Mouse (Mus musculus) hindbrain, embryonic 16.5 days (tissue): ENCODE measurements around the gene Slc36a3. TPM values are rescaled to one million over a fixed set of nuclear protein-coding genes. Genes with fewer than 3 reads are reported as not detected.
"Not testable (repeated sequence)": the region's sequence is repeated elsewhere in the genome, so short reads cannot be mapped to it uniquely, and the experiment has no call there.

Experiments
- ATAC-seq: fragments of 200-750 bp; cut with Nextera tagmentation; 2 replicates; pipeline ENCODE4 v1.8.0; 2017; ENCODE audit warnings: moderate TSS enrichment, moderate library complexity
- H3K27ac ChIP-seq: fragments of 300-500 bp; sonication (generic); 2 replicates; pipeline ENCODE4 v1.5.1; 2014; ENCODE audit warnings: low read depth, mild to moderate bottlenecking, control low read depth, low read length, moderate library complexity
- H3K27me3 ChIP-seq: fragments of 300-500 bp; sonication (generic); replicated peaks from 2 replicates; pipeline ENCODE4 v1.6.1; 2014; ENCODE audit warnings: low read length; ENCODE audit not compliant: control insufficient read depth, insufficient read depth
- H3K36me3 ChIP-seq: fragments of 300-500 bp; sonication (generic); 2 replicates; pipeline ENCODE4 v1.6.1; 2014; ENCODE audit warnings: mild to moderate bottlenecking, low read length, moderate library complexity, mixed read lengths; ENCODE audit not compliant: control insufficient read depth, insufficient read depth
- H3K4me1 ChIP-seq: fragments of 300-500 bp; sonication (generic); 2 replicates; pipeline ENCODE4 v1.6.1; 2014; ENCODE audit warnings: low read depth, low read length; ENCODE audit not compliant: control insufficient read depth, insufficient read depth
- H3K4me2 ChIP-seq: fragments of 300-500 bp; sonication (generic); 2 replicates; pipeline ENCODE4 v1.6.1; 2014; ENCODE audit warnings: mild to moderate bottlenecking, low read length, control low read depth, moderate library complexity
- H3K4me3 ChIP-seq: fragments of 300-500 bp; sonication (generic); 2 replicates; pipeline ENCODE4 v1.5.1; 2014; ENCODE audit warnings: mild to moderate bottlenecking, low read length, control low read depth, moderate library complexity
- H3K9ac ChIP-seq: fragments of 300-500 bp; sonication (generic); 2 replicates; pipeline ENCODE4 v1.6.1; 2014; ENCODE audit warnings: low read depth, mild to moderate bottlenecking, control low read depth, low read length, moderate library complexity
- H3K9me3 ChIP-seq: fragments of 300-500 bp; sonication (generic); 2 replicates; pipeline ENCODE4 v1.6.1; 2014; ENCODE audit warnings: mild to moderate bottlenecking, low read length, moderate library complexity; ENCODE audit not compliant: control insufficient read depth
- WGBS: fragments of 180-500 bp; shearing (Covaris S2); extraction: QIAGEN DNeasy Blood & Tissue Kit; methylation state at CpG from one replicate; pipeline ENCODE4 v1.1.7; 2014; 5-methylcytosine and 5-hydroxymethylcytosine counted together
- polyA plus RNA-seq: library from polyadenylated mRNA; unstranded; fragments of >200 nt; fragmentation: Nextera tagmentation; extraction: Ambion mirVana; gene quantifications from 2 replicates; pipeline ENCODE4 v1.2.1, GENCODE M21; 2015

The Slc36a3 gene
- polyA plus RNA-seq, 1 experiment from 2014 or later: not detected

DNA sequence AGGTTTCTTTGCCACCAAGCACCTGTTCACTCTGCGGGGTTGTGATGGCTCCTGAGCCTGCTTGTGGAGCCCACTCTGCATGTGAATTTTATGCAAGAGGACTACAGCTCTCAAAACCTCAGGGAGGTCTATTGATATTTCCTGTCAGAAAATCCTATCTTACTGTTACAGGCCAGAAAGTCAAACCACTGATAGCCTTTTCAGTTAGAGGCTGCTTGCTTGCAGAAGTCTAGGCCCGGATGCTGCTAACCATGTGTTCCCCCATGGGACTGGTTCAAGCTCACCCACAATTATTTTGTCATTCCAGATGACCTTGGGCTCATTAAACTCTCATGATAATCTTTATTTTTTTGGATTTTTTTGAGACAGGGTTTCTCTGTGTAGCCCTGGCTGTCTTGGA is 34.5 kb downstream of the Slc36a3 start:
- no peak overlapping the region for H3K9ac ChIP-seq
- WGBS: 86% methylated on average over 2 of the region's 2 CpGs

DNA sequence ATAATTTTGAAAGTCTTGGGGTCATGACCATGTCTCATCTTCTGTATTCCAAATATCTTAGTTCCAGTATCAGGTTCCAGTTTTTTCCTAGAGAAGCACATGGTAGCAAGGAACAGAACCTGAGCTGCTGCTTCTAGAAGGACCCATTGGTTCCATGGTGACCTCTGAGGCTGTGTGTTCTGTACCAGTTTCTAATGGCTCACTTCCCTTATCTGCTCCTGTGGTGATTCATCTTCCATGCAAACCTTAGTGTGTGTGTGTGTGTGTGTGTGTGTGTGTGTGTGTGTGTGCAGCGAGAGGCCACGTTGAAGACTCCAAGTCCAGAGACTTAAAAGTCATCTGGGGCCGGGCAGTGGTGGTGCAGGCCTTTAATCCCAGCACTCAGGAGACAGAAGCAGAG is 35.5 kb downstream of the Slc36a3 start:
- Histone ChIP-seq H3K4me1 (no peaks in the 10 kb centered on the region), H3K27me3 (no peaks in the 10 kb centered on the region), H3K9ac (no peak overlapping the region), H3K27ac (no peak overlapping the region), H3K36me3 (no peaks in the 10 kb centered on the region), H3K4me2 (no peak overlapping the region), H3K4me3 (no peak overlapping the region), H3K9me3 (no peaks in the 10 kb centered on the region)
- ATAC-seq: no peak
- 93% methylated on average over 3 of the region's 3 CpGs for WGBS

More for the DNA sequence above, 34.5 kb downstream of the Slc36a3 start:
- ATAC-seq: no peak
- H3K4me3 ChIP-seq: no peak overlapping the region
- H3K27me3 ChIP-seq: no peaks in the 10 kb centered on the region
- no peak overlapping the region for H3K4me2 ChIP-seq
- no peaks in the 10 kb centered on the region for H3K4me1 ChIP-seq
- no peaks in the 10 kb centered on the region for H3K36me3 ChIP-seq
- no peaks in the 10 kb centered on the region for H3K9me3 ChIP-seq
- H3K27ac ChIP-seq: no peak overlapping the region

DNA sequence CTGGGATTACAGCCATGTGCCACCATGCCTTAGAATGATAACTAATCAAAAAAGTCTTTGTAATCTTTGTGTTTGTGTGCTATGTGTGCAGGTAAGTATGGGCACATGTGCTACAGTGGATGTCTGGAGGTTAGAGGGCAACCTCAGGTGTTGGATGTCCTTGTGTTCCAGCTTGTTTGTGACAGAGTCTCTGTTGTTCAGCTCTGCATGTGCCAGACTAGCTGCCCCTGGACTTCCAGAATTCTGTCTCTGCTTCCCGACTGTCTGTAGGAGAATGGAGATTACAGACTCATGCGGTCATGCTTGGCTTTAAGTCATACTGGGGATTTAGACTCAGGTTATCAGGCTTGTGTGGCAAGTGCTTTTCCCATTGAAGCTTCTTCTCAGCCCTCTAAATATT is 37.2 kb downstream of the Slc36a3 start:
- Histone ChIP-seq H3K4me1 (no peaks in the 10 kb centered on the region), H3K4me2 (no peak overlapping the region), H3K9ac (no peak overlapping the region), H3K9me3 (no peaks in the 10 kb centered on the region), H3K27ac (no peak overlapping the region), H3K36me3 (no peaks in the 10 kb centered on the region; the same call in 1 of the 2 replicates), H3K27me3 (no peaks in the 10 kb centered on the region), H3K4me3 (no peak overlapping the region)
- 73% methylated on average over 2 of the region's 2 CpGs for WGBS
- ATAC-seq: no peak

DNA sequence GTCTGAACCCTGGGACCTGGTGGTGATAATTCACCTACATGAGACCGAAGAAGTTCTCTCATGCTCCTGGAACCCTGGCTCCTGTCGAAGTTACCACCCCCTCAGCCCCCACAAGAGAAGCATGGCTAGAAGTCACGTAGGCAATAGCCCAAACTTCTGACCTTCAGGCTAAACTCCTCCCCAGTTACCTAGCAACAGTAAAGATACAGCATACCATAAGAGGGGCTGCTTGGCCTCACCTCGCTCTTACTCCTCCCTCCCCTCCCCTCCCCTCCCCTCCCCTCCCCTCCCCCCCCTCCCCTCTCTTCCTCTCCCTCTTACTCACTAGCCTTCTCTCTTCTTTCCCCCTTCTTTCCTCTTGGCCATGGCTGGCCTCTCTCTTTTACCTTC is 37.7 kb downstream of the Slc36a3 start:
- not testable (repeated sequence) for H3K9ac ChIP-seq, ATAC-seq, H3K4me3 ChIP-seq, H3K36me3 ChIP-seq, H3K27ac ChIP-seq, H3K4me2 ChIP-seq, H3K27me3 ChIP-seq, H3K9me3 ChIP-seq, H3K4me1 ChIP-seq
- WGBS: 45% methylated on average over 4 of the region's 4 CpGs

DNA sequence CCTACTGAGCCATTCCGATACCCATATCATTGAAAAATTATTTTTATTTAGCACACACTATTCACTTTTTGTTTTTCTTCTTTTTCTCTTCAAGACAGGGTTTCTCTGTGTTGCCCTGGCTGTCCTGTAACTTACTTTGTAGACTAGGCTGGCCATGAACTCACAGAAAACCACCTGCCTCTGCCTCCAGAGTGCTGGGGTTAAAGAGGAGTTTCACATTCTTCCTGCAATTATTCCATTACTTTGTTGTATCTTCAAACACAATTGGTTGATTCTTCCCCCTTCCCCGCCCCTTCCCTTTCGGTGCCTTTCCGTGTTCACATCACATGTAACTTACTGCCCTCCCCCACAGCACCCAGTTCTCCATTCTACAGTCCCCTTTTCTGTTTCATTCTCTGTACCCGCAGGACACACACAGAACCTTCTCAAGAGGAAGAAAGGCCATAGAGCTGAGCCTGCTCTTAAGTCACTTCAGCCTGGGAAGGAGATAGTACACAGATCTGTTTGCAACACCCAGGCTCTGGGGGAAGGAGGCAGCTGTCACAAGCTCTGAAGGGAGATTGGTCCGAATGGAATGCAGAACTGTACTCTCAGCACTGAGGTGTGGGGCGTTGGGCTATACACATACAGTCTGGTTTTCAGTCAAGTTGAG is 38.2 kb downstream of the Slc36a3 start:
- ATAC-seq: no peak
- no peaks in the 10 kb centered on the region for H3K27me3 ChIP-seq
- 76% methylated on average over 7 of the region's 7 CpGs for WGBS
- no peak overlapping the region for H3K27ac ChIP-seq
- H3K9ac ChIP-seq: no peak overlapping the region
- H3K36me3 ChIP-seq: peaks cover 3% of the 10 kb centered on the region; the same call in 1 of the 2 replicates
- no peak overlapping the region for H3K4me3 ChIP-seq
- H3K4me2 ChIP-seq: no peak overlapping the region
- no peaks in the 10 kb centered on the region for H3K9me3 ChIP-seq
- H3K4me1 ChIP-seq: no peaks in the 10 kb centered on the region

DNA sequence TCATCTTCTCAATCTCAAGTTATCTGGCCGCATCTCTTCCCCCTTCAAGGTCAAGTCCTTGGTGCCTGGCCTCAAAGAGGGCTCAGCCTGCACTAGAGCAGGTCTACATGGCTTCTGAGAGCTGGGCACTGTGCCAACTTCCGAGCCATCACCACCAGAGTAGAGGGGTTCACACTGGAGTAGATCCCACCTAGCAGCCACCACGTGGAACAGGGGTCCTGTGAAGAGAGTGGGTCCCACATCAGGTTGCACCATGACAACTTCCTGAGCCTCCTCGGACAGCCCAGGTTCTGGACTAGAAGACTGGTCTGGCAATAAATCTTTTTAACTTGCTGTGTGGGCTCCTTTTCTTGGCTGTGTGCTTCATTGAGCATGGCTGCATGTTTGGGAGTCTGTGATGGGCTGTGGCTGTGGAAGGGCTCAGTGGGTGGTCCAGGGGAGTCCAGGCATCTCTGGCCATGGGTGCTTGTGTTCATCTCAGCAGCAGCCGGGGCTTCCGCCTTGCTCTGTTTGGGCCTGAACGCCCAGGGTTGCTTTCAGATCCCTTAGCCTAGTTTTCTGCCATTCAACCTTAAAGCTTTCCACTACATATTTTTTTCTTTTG is 40.8 kb downstream of the Slc36a3 start:
- Histone ChIP-seq H3K27ac (no peak overlapping the region), H3K9me3 (no peaks in the 10 kb centered on the region), H3K4me1 (no peaks in the 10 kb centered on the region), H3K36me3 (peaks cover 5% of the 10 kb centered on the region; the same call in 1 of the 2 replicates), H3K4me2 (no peak overlapping the region), H3K4me3 (no peak overlapping the region), H3K27me3 (no peaks in the 10 kb centered on the region), H3K9ac (no peak overlapping the region)
- WGBS: 74% methylated on average over 7 of the region's 7 CpGs
- ATAC-seq: no peak

DNA sequence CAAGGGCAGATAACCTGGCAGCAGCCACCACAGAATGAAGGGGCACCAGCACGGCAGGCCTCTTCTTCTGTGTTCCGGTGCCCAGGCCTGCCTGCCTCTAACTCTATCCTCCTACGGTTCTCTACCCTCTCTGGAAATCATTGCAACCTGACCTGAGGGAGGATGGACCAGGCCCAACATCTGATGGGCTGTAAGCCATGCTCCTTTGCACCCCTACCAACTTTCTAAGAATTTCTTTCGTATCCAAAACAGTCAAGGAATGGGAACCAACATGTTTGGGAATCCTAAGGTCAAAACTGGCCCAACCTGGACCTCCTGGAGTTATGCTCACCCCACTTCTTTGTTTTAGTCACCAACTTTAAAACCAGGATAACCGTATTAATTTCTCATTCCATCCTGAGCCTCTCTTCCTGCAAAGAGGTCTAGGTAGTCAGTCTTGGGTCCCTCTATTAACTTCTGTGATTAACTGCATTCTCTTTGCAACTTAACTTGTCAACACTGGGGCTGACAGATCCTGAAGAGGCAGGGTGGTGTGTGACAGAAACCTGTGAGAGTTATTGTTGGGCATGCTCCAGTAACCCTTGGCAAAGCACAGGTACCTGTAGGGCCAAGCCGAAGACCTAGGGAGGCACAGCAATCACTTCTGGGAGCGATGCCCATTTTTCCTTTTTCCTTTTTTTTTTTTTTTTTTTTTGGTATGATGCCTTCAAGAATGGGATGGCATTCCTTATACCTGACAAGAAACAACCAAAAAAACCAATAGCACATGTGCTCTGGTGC is 41.8 kb downstream of the Slc36a3 start:
- ATAC-seq: no peak
- Histone ChIP-seq H3K27ac (no peak overlapping the region), H3K9me3 (no peaks in the 10 kb centered on the region), H3K4me2 (no peak overlapping the region), H3K27me3 (no peaks in the 10 kb centered on the region), H3K36me3 (peaks cover 5% of the 10 kb centered on the region; the same call in 1 of the 2 replicates), H3K9ac (no peak overlapping the region), H3K4me1 (no peaks in the 10 kb centered on the region), H3K4me3 (no peak overlapping the region)
- 90% methylated on average over 7 of the region's 7 CpGs for WGBS

DNA sequence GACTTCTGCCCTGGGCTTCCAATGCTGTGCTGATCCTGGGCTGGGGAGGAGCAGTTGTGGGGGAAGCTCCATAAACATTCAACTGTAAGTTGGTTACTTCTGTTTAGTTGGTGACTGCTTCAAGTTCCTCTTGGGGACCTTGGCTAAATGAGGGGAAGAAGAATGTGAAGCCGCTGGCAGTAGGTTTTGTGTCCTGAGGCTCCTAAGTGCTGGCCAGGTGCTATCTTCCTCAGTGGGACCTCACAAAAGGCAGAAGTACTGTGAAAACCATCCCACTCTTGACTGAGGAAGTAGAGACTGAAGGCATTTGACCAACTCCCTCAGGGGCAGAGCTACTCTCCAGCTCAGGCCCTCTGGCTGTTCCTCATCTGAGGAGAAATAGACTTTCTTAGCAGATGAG is 44.9 kb downstream of the Slc36a3 start:
- no peak overlapping the region for H3K4me3 ChIP-seq
- no peaks in the 10 kb centered on the region for H3K27me3 ChIP-seq
- peaks cover 5% of the 10 kb centered on the region; the same call in 1 of the 2 replicates for H3K36me3 ChIP-seq
- H3K27ac ChIP-seq: no peak overlapping the region
- H3K4me2 ChIP-seq: no peak overlapping the region
- H3K4me1 ChIP-seq: no peaks in the 10 kb centered on the region
- no peaks in the 10 kb centered on the region for H3K9me3 ChIP-seq
- H3K9ac ChIP-seq: no peak overlapping the region
- ATAC-seq: no peak
- 95% methylated on average over 1 of the region's 1 CpGs for WGBS

DNA sequence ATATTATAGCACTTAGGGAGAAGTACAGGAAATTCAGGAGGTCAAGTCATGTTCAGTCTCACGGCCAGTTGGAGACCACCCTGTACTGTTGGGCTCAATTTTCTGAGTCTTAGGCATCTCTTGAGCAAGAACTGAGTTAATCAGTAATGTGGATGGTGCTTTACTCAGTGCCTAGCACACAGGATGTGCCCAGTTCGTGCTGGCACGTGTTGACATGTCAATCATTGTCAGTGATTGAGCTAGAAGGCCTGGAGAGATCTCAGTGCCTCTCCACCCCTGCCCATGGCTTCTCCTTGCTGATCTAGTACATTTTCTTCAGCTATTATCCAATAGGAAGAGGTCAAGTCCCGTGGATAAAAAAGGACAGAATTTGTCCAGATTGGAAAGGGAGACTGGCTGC is 46.1 kb downstream of the Slc36a3 start:
- H3K27ac ChIP-seq: no peak overlapping the region
- H3K4me2 ChIP-seq: no peak overlapping the region
- no peak for ATAC-seq
- no peak overlapping the region for H3K4me3 ChIP-seq
- H3K4me1 ChIP-seq: no peaks in the 10 kb centered on the region
- no peaks in the 10 kb centered on the region for H3K27me3 ChIP-seq
- H3K9me3 ChIP-seq: no peaks in the 10 kb centered on the region
- H3K36me3 ChIP-seq: peaks cover 5% of the 10 kb centered on the region; the same call in 1 of the 2 replicates
- H3K9ac ChIP-seq: no peak overlapping the region
- 89% methylated on average over 4 of the region's 4 CpGs for WGBS
